Mouse (Mus musculus): Measurements from ENCODE around the gene Rbms3. TPM values are rescaled to one million over a fixed set of nuclear protein-coding genes. Genes with fewer than 3 reads are reported as not detected.

Rbms3 gene
- total RNA-seq, 2 experiments from 2014 or later: 10.6 to 10.9 TPM

- DNase-seq: no peak
These were observed 145.3 kb downstream of the Rbms3 start for GRCm38 (mm10) chr9:117484396-117484795.

- no peak for DNase-seq
These were observed 153.0 kb downstream of the Rbms3 start for GRCm38 (mm10) chr9:117476753-117477152.

- DNase-seq: no peak
These were observed 176.9 kb downstream of the Rbms3 start for GRCm38 (mm10) chr9:117452816-117453215.

GRCm38 (mm10) chr9:117442611-117443010 lies 187.1 kb downstream of the Rbms3 start:
- DNase-seq: no peak

GRCm38 (mm10) chr9:117435856-117436255 lies 193.9 kb downstream of the Rbms3 start:
- DNase-seq: no peak

GRCm38 (mm10) chr9:117430670-117431069 lies 199.0 kb downstream of the Rbms3 start:
- DNase-seq: no peak

- no peak for DNase-seq
These were observed 200.3 kb downstream of the Rbms3 start for GRCm38 (mm10) chr9:117429217-117430105.

GRCm38 (mm10) chr9:117423259-117423658 lies 206.5 kb downstream of the Rbms3 start:
- DNase-seq: no peak

- no peak for DNase-seq
These were observed 209.7 kb downstream of the Rbms3 start for GRCm38 (mm10) chr9:117419874-117420485.

GRCm38 (mm10) chr9:117413181-117413580 lies 216.5 kb downstream of the Rbms3 start:
- no peak for DNase-seq

- no peak for DNase-seq
These were observed 217.1 kb downstream of the Rbms3 start for GRCm38 (mm10) chr9:117412584-117412983.

- no peak for DNase-seq
These were observed 225.1 kb downstream of the Rbms3 start for GRCm38 (mm10) chr9:117404621-117405020.

- DNase-seq: no peak
These were observed 229.4 kb downstream of the Rbms3 start for GRCm38 (mm10) chr9:117400262-117400671.

- DNase-seq: no peak
These were observed 232.6 kb downstream of the Rbms3 start for GRCm38 (mm10) chr9:117397071-117397470.

GRCm38 (mm10) chr9:117396586-117396985 lies 233.1 kb downstream of the Rbms3 start:
- DNase-seq: no peak

- DNase-seq: no peak
These were observed 235.8 kb downstream of the Rbms3 start for GRCm38 (mm10) chr9:117393626-117394525.

- DNase-seq: no peak
These were observed 241.7 kb downstream of the Rbms3 start for GRCm38 (mm10) chr9:117388024-117388423.

GRCm38 (mm10) chr9:117380876-117381275 lies 248.8 kb downstream of the Rbms3 start:
- DNase-seq: no peak

- DNase-seq: peak; percentile 22
These were observed 249.6 kb downstream of the Rbms3 start for GRCm38 (mm10) chr9:117380076-117380475.

GRCm38 (mm10) chr9:117379448-117379983 lies 250.2 kb downstream of the Rbms3 start:
- no peak for DNase-seq

GRCm38 (mm10) chr9:117378131-117378890 lies 251.4 kb downstream of the Rbms3 start:
- DNase-seq: no peak
